Comparison of ENCODE assay signal across 8 mouse cellular contexts in genomic region chr1:132374140-132374872, GRCm38 (mm10). TPM values are rescaled to one million over a fixed set of nuclear protein-coding genes. Genes with fewer than 3 reads are reported as not detected.
DNase-seq lines count a peak whose midpoint lies in the region; ATAC-seq and TF ChIP-seq lines count a peak whose summit lies in the region.

No protein-coding gene starts in this region.

- H3K4me2 ChIP-seq in hindbrain, embryonic 11.5 days (replicated peaks; ENCODE audit: low read depth, low read length) = no peak overlapping the region
- H3K4me2 ChIP-seq in liver, embryonic 11.5 days = peak overlapping the region; percentile 56
- no peak overlapping the region for H3K4me2 ChIP-seq in neural tube, embryonic 15.5 days

- no peak for TF ChIP-seq POLR2A in heart, adult 2 months (IDR thresholded peaks at IDR 0.05; ENCODE audit: insufficient read depth, low read depth, low read length)

- H3K4me1 ChIP-seq in heart, adult 2 months (ENCODE audit: control insufficient read depth, insufficient read depth, low read length) = peaks cover 47% of the 10 kb centered on the region
- peaks cover 18% of the 10 kb centered on the region for H3K4me1 ChIP-seq in hindbrain, embryonic 11.5 days (replicated peaks; ENCODE audit: control insufficient read depth, insufficient read depth, low read length)
- peaks cover 88% of the 10 kb centered on the region for H3K4me1 ChIP-seq in liver, embryonic 11.5 days (replicated peaks; ENCODE audit: control insufficient read depth, insufficient read depth, low read length)
- peaks cover 70% of the 10 kb centered on the region for H3K4me1 ChIP-seq in neural tube, embryonic 15.5 days

- H3K79me2 ChIP-seq in heart, adult 2 months (replicated peaks; ENCODE audit: control insufficient read depth, insufficient read depth, low read length) = no peaks in the 10 kb centered on the region

- peak overlapping the region; percentile 74 for H3K27ac ChIP-seq in heart, adult 2 months
- H3K27ac ChIP-seq in hindbrain, embryonic 11.5 days (ENCODE audit: low read depth, low read length) = peak overlapping the region; percentile 49; the same call in 1 of the 2 replicates
- H3K27ac ChIP-seq in liver, embryonic 11.5 days (ENCODE audit: low read depth, low read length) = peak overlapping the region; percentile 88
- H3K27ac ChIP-seq in neural tube, embryonic 15.5 days (replicated peaks) = 0 out of 2 replicates have a peak overlapping the region, but pooled peaks have one; percentile 38

- intact Hi-C loops in heart, adult 2 months (cut with DNase I) = no loop called here
- intact Hi-C loops in heart, postnatal 36 days (cut with DNase I) = no loop called here

- no peak for DNase-seq in heart, adult 2 months
- no peak for DNase-seq in heart, postnatal 36 days
- DNase-seq in hindbrain, embryonic 11.5 days (ENCODE audit: low spot score) = no peak
- DNase-seq in liver, embryonic 11.5 days (ENCODE audit: low spot score) = no peak
- no peak for DNase-seq in left cerebral cortex, adult 11 months (ENCODE audit: low spot score)
- no peak for DNase-seq in left cerebral cortex, adult 18-20 months (ENCODE audit: low spot score in 2 of 2)

- peaks cover 16% of the 10 kb centered on the region for H3K36me3 ChIP-seq in heart, adult 2 months (ENCODE audit: control insufficient read depth, insufficient read depth, low read length)
- H3K36me3 ChIP-seq in hindbrain, embryonic 11.5 days (ENCODE audit: control insufficient read depth, insufficient read depth, low read length) = peaks cover 6% of the 10 kb centered on the region; the same call in 1 of the 2 replicates
- H3K36me3 ChIP-seq in liver, embryonic 11.5 days (ENCODE audit: control insufficient read depth, insufficient read depth, low read length) = peaks cover 8% of the 10 kb centered on the region; the same call in 1 of the 2 replicates
- H3K36me3 ChIP-seq in neural tube, embryonic 15.5 days = peaks cover 19% of the 10 kb centered on the region

- H3K9ac ChIP-seq in heart, adult 2 months (ENCODE audit: low read depth, low read length) = no peak overlapping the region
- no peak overlapping the region for H3K9ac ChIP-seq in hindbrain, embryonic 11.5 days (ENCODE audit: low read depth, low read length)
- H3K9ac ChIP-seq in liver, embryonic 11.5 days (ENCODE audit: low read depth, low read length) = peak overlapping the region; percentile 44
- H3K9ac ChIP-seq in neural tube, embryonic 15.5 days (replicated peaks) = no peak overlapping the region

- 0 out of 2 replicates have a peak, but pooled peaks have one; percentile 5 for ATAC-seq in common myeloid progenitor, adult 5-6 weeks (replicated peaks; ENCODE audit: low read depth, poor library complexity, severe bottlenecking)
- ATAC-seq in hindbrain, embryonic 11.5 days (ENCODE audit: low FRiP score) = 0 out of 2 replicates have a peak, but pooled peaks have one; percentile 29
- peak; percentile 84 for ATAC-seq in liver, embryonic 11.5 days (replicated peaks; ENCODE audit: low FRiP score)
- ATAC-seq in neural tube, embryonic 15.5 days (ENCODE audit: low FRiP score) = 0 out of 2 replicates have a peak, but pooled peaks have one; percentile 22

- H3K4me3 ChIP-seq in heart, adult 2 months = no peak overlapping the region
- no peak overlapping the region for H3K4me3 ChIP-seq in hindbrain, embryonic 11.5 days (ENCODE audit: low read depth, low read length)
- no peak overlapping the region for H3K4me3 ChIP-seq in liver, embryonic 11.5 days (ENCODE audit: low read depth, low read length)
- no peak overlapping the region for H3K4me3 ChIP-seq in neural tube, embryonic 15.5 days (replicated peaks)

- TF ChIP-seq CTCF in heart, adult 2 months (IDR thresholded peaks at IDR 0.05) = no peak

- H3K9me3 ChIP-seq in hindbrain, embryonic 11.5 days (ENCODE audit: control insufficient read depth, low read length) = no peaks in the 10 kb centered on the region
- H3K9me3 ChIP-seq in liver, embryonic 11.5 days (ENCODE audit: control insufficient read depth, low read length) = no peaks in the 10 kb centered on the region
- H3K9me3 ChIP-seq in neural tube, embryonic 15.5 days (replicated peaks) = no peaks in the 10 kb centered on the region

- H3K27me3 ChIP-seq in heart, adult 2 months (ENCODE audit: control insufficient read depth, insufficient read depth, low read length) = no peaks in the 10 kb centered on the region
- no peaks in the 10 kb centered on the region for H3K27me3 ChIP-seq in hindbrain, embryonic 11.5 days (ENCODE audit: control insufficient read depth, insufficient read depth, low read length)
- H3K27me3 ChIP-seq in liver, embryonic 11.5 days (replicated peaks; ENCODE audit: control insufficient read depth, insufficient read depth, low read length) = no peaks in the 10 kb centered on the region
- no peaks in the 10 kb centered on the region for H3K27me3 ChIP-seq in neural tube, embryonic 15.5 days (replicated peaks)

- no peak for TF ChIP-seq EP300 in heart, adult 2 months (IDR thresholded peaks at IDR 0.05; ENCODE audit: insufficient read depth, low read depth, low read length)

- 20% methylated on average over 5 of the region's 5 CpGs for WGBS in heart, adult 2 months
- WGBS in hindbrain, embryonic 11.5 days = 50% methylated on average over 5 of the region's 5 CpGs
- 20% methylated on average over 5 of the region's 5 CpGs for WGBS in liver, embryonic 11.5 days
- 33% methylated on average over 5 of the region's 5 CpGs for WGBS in neural tube, embryonic 15.5 days

RNA-seq across cellular contexts. Expression of gene Tmcc2, which starts 16.8 kb away (rescaled TPM):
- total RNA-seq in heart, adult 2 months (2021) = 10 to 100 TPM; 21.9 to 25.4 TPM
- polyA plus RNA-seq in heart, adult 2 months (2012; rRNA removed) = 17.5 and 19.4 TPM in 2 replicates
- 10 to 100 TPM; 18.2 to 19.7 TPM for total RNA-seq in heart, postnatal 36 days (2021)
- 8.0 and 14.4 TPM in 2 replicates for total RNA-seq in common myeloid progenitor, adult 5-6 weeks (2017)
- polyA plus RNA-seq in hindbrain, embryonic 11.5 days (2014; fragmentation: Nextera tagmentation; extraction: Ambion mirVana) = 12.0 and 14.1 TPM in 2 replicates
- 24.6 and 28.1 TPM in 2 replicates for polyA plus RNA-seq in liver, embryonic 11.5 days (2014; fragmentation: Nextera tagmentation; extraction: Ambion mirVana)
- polyA plus RNA-seq in neural tube, embryonic 15.5 days (2015; fragmentation: Nextera tagmentation; extraction: Ambion mirVana) = 28.5 and 33.2 TPM in 2 replicates
- 100 to 1,000 TPM; 204 to 205 TPM for total RNA-seq in left cerebral cortex, adult 18-20 months (2021)

RNA-seq across cellular contexts. Expression of gene Dstyk, which starts 43.0 kb away (rescaled TPM):
- 10 to 100 TPM; 14.6 to 16.0 TPM for total RNA-seq in heart, adult 2 months (2021)
- 8.9 and 24.1 TPM in 2 replicates for polyA plus RNA-seq in heart, adult 2 months (2012; rRNA removed)
- total RNA-seq in heart, postnatal 36 days (2021) = 10 to 100 TPM; 16.6 to 17.0 TPM
- total RNA-seq in common myeloid progenitor, adult 5-6 weeks (2017) = 16.2 and 25.7 TPM in 2 replicates
- 11.5 and 12.3 TPM in 2 replicates for polyA plus RNA-seq in hindbrain, embryonic 11.5 days (2014; fragmentation: Nextera tagmentation; extraction: Ambion mirVana)
- 7.2 TPM in 2 replicates for polyA plus RNA-seq in liver, embryonic 11.5 days (2014; fragmentation: Nextera tagmentation; extraction: Ambion mirVana)
- polyA plus RNA-seq in neural tube, embryonic 15.5 days (2015; fragmentation: Nextera tagmentation; extraction: Ambion mirVana) = 8.4 and 9.2 TPM in 2 replicates
- 10 to 100 TPM; 44.3 to 45.2 TPM for total RNA-seq in left cerebral cortex, adult 18-20 months (2021)

RNA-seq across cellular contexts. Expression of gene Nuak2, which starts 58.4 kb away (rescaled TPM):
- 1 to 10 TPM; 4.1 to 4.3 TPM for total RNA-seq in heart, adult 2 months (2021)
- polyA plus RNA-seq in heart, adult 2 months (2012; rRNA removed) = 2.8 and 4.0 TPM in 2 replicates
- 1 to 10 TPM; 3.7 to 3.8 TPM for total RNA-seq in heart, postnatal 36 days (2021)
- 8.0 and 12.0 TPM in 2 replicates for total RNA-seq in common myeloid progenitor, adult 5-6 weeks (2017)
- 33.1 and 39.3 TPM in 2 replicates for polyA plus RNA-seq in hindbrain, embryonic 11.5 days (2014; fragmentation: Nextera tagmentation; extraction: Ambion mirVana)
- polyA plus RNA-seq in liver, embryonic 11.5 days (2014; fragmentation: Nextera tagmentation; extraction: Ambion mirVana) = 1.2 and 2.0 TPM in 2 replicates
- polyA plus RNA-seq in neural tube, embryonic 15.5 days (2015; fragmentation: Nextera tagmentation; extraction: Ambion mirVana) = 6.6 and 7.1 TPM in 2 replicates
- total RNA-seq in left cerebral cortex, adult 18-20 months (2021) = 1 to 10 TPM; 1.3 TPM

Comparison
In these comparisons a context has a peak if more than half of its experiments do, and no peak if none do; other contexts are left out.
1. H3K27ac ChIP-seq: peak in every context shown above with its lines; median percentile 88 in liver, embryonic 11.5 days; 74 in heart, adult 2 months; 49 in hindbrain, embryonic 11.5 days; 38 in neural tube, embryonic 15.5 days.
2. ATAC-seq: peak in every context shown above with its lines; median percentile 84 in liver, embryonic 11.5 days; 29 in hindbrain, embryonic 11.5 days; 22 in neural tube, embryonic 15.5 days; 5 in common myeloid progenitor, adult 5-6 weeks.
3. RNA of gene Tmcc2, which starts 16.8 kb away (total RNA-seq): 204 to 205 TPM in left cerebral cortex, adult 18-20 months; 21.9 to 25.4 TPM in heart, adult 2 months, 18.2 to 19.7 TPM in heart, postnatal 36 days and 8.0 to 14.4 TPM in common myeloid progenitor, adult 5-6 weeks; every median in the first group is over 4 times any median in the second.